Mouse (Mus musculus) lung, adult 2 months (tissue): ENCODE results near the gene Rasal2. TPM values are rescaled to one million over a fixed set of nuclear protein-coding genes. Genes with fewer than 3 reads are reported as not detected.

ENCODE experiments used
- DNase-seq: peaks from one replicate; pipeline ENCODE4 v3.0.0; 2022
- H3K4me1 ChIP-seq: fragments of 200-500 bp; 2 replicates; pipeline ENCODE4 v1.6.1; 2011; ENCODE audit warnings: low read length; ENCODE audit not compliant: control insufficient read depth, insufficient read depth
- H3K4me3 ChIP-seq: fragments of 200-500 bp; replicated peaks from 2 replicates; pipeline ENCODE3; 2011; ENCODE audit warnings: low read depth, mild to moderate bottlenecking, control low read depth, low read length; ENCODE audit errors: extremely low read depth
- CTCF ChIP-seq: fragments of 200-500 bp; IDR thresholded peaks from 2 replicates; pipeline ENCODE4 v1.5.1; 2011; ENCODE audit warnings: mild to moderate bottlenecking, low read length, control low read depth; ENCODE audit not compliant: insufficient read depth
- POLR2A ChIP-seq: fragments of 200-500 bp; IDR thresholded peaks from 2 replicates; pipeline ENCODE4 v1.6.1; 2011; ENCODE audit warnings: low read depth, mild to moderate bottlenecking, control low read depth, low read length, borderline replicate concordance; ENCODE audit errors: extremely low read depth
- WGBS: fragments of 180-500 bp; shearing (Covaris S2); methylation state at CpG from one replicate; pipeline ENCODE4 v1.1.7; 2018; 5-methylcytosine and 5-hydroxymethylcytosine counted together
- polyA plus RNA-seq: library from polyadenylated mRNA; depleted of rRNA; stranded (reverse); fragments of >200 nt; gene quantifications from 2 replicates; pipeline ENCODE4 v1.2.3, GENCODE M21; 2012

Gene Rasal2
- polyA plus RNA-seq, 1 experiment = 10.4 TPM

DNA sequence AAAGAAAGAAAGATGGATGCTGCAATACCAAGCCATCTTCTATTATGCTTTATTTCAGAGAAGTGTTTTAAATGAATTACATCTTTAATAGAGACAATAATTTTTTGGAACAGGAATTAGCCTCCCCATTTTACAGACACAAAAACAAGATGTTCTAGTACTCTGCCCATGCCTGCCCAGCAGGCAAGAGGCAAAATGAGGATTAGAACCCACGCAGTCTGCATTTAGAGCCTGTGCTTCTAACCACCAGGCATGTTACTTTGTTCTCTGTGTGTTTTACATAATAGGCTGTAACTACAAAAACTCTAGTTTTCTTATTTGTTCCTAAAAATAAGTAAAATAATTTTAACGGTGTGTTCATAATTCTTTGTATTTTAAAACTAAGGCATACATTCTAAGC is 178.9 kb downstream of the Rasal2 start:
- WGBS = 83% methylated on average over 2 of the region's 2 CpGs
- Histone ChIP-seq H3K4me1 (peaks cover 3% of the 10 kb centered on the region; the same call in 1 of the 2 replicates), H3K4me3 (no peak overlapping the region)
- no peak for DNase-seq
- TF ChIP-seq POLR2A (no peak), CTCF (no peak)

DNA sequence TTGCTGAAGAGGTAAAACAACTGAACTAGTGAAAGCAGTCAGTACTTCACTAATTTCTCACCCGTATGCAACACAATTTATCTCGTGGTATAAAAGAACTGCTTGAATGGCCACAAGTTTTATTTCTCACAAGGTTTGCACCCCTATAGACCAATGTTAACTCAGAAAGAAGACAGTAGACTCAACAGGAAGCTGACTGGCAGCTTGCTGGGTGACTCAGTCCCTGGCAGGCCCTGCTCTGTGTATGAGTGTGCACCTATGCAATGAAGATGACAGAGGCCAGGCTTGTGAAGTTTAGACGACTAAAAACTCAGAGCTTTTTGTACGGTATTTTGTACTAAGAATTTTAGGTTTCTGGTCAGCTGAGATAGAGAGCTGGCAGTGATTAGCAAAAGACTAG is 180.0 kb downstream of the Rasal2 start:
- peaks cover 3% of the 10 kb centered on the region; the same call in 1 of the 2 replicates for H3K4me1 ChIP-seq
- WGBS = 38% methylated on average over 4 of the region's 4 CpGs
- TF ChIP-seq POLR2A = no peak
- TF ChIP-seq CTCF = no peak
- no peak overlapping the region for H3K4me3 ChIP-seq
- DNase-seq = no peak

DNA sequence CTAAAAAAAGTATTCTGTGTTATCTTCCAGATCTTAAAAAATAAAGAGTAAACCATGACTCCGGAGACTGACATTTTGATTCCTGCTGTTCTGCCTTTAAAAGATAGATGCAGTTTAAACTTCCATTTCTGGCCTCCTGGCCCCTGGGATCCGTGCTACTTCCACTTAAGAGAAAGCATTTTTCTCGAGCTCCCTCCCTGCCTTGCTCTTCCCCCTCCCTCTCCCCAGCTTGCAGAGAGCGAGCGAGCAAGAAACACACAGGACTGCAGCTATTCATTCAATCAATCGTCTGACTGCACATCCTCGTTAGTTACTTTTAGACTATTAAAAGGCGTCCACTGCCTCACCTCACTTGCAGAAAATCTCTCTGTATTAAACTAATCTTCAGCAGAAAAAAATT is 181.4 kb downstream of the Rasal2 start:
- H3K4me1 ChIP-seq = peaks cover 3% of the 10 kb centered on the region; the same call in 1 of the 2 replicates
- TF ChIP-seq POLR2A = no peak
- no peak for TF ChIP-seq CTCF
- WGBS = 39% methylated on average over 8 of the region's 8 CpGs
- no peak overlapping the region for H3K4me3 ChIP-seq
- no peak for DNase-seq

DNA sequence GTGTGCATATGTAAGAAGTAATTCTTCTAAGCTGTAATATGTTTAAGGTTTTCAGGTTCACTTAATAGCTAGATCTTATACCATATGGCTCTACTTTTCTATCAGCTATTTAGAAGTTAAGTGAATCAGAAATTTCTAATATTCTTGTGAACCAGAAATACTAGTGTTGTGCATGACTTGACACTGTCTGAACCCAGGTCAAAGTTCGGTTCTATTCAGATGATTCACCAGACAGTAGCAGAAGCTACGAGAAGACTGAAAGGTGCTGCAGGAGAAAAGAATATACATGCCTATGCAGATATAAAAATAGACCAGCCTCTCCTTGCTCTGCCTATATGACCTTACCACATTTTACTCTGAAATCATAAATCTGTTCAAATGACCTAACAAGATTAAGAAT is 182.0 kb downstream of the Rasal2 start:
- no peak for DNase-seq
- Histone ChIP-seq H3K4me1 (peaks cover 3% of the 10 kb centered on the region; the same call in 1 of the 2 replicates), H3K4me3 (no peak overlapping the region)
- 78% methylated on average over 2 of the region's 2 CpGs for WGBS
- TF ChIP-seq CTCF (no peak), POLR2A (no peak)

DNA sequence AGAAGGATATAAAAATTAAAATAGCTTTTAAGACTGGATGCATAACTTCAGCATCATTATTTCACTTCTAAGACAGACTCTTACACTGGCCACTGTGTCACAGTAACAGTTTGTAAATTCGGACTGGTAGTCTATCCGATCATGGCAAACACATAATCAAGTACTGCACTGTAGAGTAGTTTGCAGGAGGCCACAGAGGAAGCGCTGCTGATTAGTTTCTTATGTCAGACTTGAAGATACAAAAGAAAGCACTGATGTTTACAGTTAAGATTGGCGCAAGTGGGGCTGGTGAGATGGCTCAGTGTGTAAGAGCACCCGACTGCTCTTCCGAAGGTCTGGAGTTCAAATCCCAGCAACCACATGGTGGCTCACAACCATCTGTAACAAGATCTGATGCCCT is 187.4 kb downstream of the Rasal2 start:
- Histone ChIP-seq H3K4me3 (no peak overlapping the region), H3K4me1 (no peaks in the 10 kb centered on the region)
- no peak for DNase-seq
- 86% methylated on average over 6 of the region's 6 CpGs for WGBS
- TF ChIP-seq CTCF (no peak), POLR2A (no peak)

DNA sequence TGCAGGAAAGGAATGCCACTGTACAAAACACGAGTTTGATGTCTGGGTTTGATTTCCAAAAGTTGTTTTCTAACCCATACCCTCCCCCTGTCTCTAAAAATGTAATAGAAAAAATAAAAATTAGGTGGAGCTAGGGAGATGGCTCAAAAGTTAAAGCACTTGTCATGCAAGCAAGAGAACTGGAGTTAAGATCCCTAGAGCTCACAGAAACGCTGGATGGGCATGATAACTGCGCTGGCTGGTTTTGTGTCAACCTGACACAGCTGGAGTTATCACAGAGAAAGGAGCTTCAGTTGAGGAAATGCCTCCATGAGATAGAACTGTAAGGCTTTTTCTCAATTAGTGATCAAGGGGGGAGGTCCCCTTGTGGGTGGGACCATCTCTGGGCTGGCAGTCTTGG is 191.5 kb downstream of the Rasal2 start:
- no peak for DNase-seq
- TF ChIP-seq CTCF = no peak
- no peak for TF ChIP-seq POLR2A
- H3K4me3 ChIP-seq = no peak overlapping the region
- 86% methylated on average over 3 of the region's 3 CpGs for WGBS
- no peaks in the 10 kb centered on the region for H3K4me1 ChIP-seq

DNA sequence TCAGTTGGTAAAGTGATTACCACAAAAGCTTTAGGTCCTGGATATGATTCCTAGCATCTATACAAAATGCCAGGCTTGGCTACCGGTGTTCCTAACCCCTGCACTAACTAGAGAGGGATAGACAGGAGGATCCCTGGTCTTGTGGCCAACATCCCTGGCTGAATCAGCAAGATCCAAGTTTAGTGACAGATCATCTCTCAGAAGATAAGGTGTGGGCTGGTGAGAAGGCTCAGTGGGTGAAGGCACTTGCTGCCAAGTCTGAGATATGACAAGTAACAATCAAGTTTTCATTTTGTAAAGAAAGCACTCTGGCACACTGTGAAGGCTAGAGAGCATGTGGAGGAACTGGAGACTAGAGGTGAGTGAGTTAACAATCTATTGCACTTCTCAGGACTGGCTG is 191.9 kb downstream of the Rasal2 start:
- no peak for TF ChIP-seq POLR2A
- no peak for TF ChIP-seq CTCF
- WGBS = 87% methylated on average over 1 of the region's 1 CpGs
- Histone ChIP-seq H3K4me1 (no peaks in the 10 kb centered on the region), H3K4me3 (no peak overlapping the region)
- DNase-seq = no peak

DNA sequence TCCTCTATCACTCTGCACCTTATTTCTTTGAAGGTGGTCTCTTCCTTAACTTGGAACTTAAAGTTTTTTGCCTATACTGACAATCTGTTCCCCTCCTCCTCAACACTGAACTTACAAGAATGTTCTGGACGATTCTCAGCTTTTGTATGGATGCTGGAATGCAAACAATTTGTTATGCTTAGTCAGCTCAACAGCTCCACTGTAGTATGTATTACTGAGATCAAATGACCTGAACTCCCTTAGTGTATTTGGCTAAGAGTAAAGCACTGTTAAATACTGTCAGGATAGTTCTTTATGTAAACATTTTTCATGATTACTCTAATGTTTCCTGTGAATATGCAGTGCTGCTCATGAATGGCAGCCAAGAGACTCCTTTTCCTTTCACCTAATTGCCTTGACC is 203.6 kb downstream of the Rasal2 start:
- no peak overlapping the region for H3K4me3 ChIP-seq
- no peak for DNase-seq
- TF ChIP-seq POLR2A = no peak
- no peaks in the 10 kb centered on the region for H3K4me1 ChIP-seq
- 8% methylated on average over 1 of the region's 1 CpGs for WGBS

DNA sequence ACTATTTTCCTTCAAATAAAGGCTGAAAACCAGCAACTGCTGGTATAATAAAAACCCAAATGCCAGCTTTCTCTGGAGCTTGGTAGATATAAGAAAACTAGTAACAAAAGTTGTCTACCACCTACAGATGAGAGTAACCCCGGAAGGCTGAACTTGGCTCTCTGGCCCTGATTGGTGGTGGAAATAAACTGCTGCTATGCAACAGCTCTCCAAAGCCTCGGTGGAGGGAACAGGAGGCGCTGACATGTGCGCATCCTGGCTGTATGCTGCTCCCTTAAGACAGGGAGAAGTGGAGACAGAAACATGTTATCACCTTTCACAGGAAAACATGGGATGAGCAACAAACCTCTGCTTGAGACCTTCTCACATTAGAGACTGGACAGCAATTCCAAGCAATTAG is 206.7 kb downstream of the Rasal2 start:
- DNase-seq = no peak
- Histone ChIP-seq H3K4me1 (no peaks in the 10 kb centered on the region), H3K4me3 (no peak overlapping the region)
- TF ChIP-seq POLR2A (no peak), CTCF (no peak)
- WGBS = 66% methylated on average over 4 of the region's 4 CpGs

DNA sequence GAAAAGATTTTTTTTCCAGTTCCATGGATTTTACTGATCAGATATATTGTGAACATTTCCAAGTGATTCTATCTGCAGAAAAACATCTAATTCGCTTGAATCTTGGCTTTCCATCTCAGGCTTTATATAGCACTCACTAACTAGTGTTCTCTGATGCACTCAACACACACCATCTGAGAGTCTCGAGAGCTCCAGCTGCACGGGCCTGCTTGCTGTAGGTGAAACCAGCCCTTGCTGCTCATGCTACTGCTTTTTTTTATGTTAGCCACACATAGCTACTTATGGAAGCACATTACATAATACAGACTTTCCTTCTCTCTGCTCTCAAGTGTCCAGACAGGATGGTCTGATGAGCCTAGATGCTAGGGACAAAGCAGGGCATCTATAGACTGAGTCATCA is 229.4 kb downstream of the Rasal2 start:
- TF ChIP-seq POLR2A = no peak
- TF ChIP-seq CTCF = no peak
- H3K4me1 ChIP-seq = peaks cover 5% of the 10 kb centered on the region
- 56% methylated on average over 3 of the region's 3 CpGs for WGBS
- DNase-seq = no peak
- H3K4me3 ChIP-seq = no peak overlapping the region
